Mouse (Mus musculus) bone marrow macrophage, adult 2 months (primary cell): ENCODE data around the gene Rdh7.

Experiments used
- CTCF ChIP-seq: IDR thresholded peaks from 2 replicates; pipeline ENCODE4 v1.5.1; 2012; ENCODE audit warnings: low read depth, mild to moderate bottlenecking, low read length, moderate library complexity
- POLR2A ChIP-seq: IDR thresholded peaks from 2 replicates; pipeline ENCODE4 v1.6.1; 2012; ENCODE audit warnings: mild to moderate bottlenecking, low read depth, low read length, borderline replicate concordance

DNA sequence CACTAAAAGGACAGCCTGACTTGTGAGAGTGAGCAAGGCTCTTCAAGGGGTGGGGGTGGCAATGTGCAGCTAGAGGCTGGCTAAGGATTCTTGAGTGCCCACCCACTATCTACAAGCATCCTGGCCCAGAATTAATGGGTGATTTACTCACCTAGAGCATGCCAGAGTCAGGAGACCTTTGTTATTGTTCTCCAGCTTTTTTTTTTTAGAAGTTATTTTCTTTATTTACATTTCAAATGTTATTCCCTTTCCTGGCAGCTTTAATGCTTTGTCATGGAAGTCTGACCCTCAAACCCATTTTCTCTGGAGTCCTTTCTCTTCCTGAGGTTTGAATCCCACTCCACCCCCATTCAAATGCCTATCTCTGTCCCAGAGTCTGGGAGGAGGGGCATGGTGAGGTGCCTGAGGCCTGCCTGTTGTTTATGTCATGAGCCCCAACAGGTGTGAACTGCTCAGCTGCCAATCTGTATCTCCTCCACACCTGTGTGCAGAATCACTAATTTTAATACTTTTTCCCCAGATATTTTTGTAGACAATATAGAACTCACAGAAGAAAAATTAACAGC lies 18.9 kb upstream of the Rdh7 start:
- TF ChIP-seq POLR2A (no peak), CTCF (no peak)
